Mouse (Mus musculus) adrenal gland, adult 2 months (tissue): ENCODE data around the gene Mfsd13b. TPM values are rescaled to one million over a fixed set of nuclear protein-coding genes. Genes with fewer than 3 reads are reported as not detected.
A peak's percentile ranks its signal among the peaks of the same experiment; 100 is the strongest.

Source experiments
- DNase-seq: peaks from one replicate; pipeline ENCODE4 v3.0.0; 2021
- polyA plus RNA-seq: library from polyadenylated mRNA; depleted of rRNA; stranded (reverse); fragments of >200 nt; gene quantifications from 2 replicates; pipeline ENCODE4 v1.2.3, GENCODE M21; 2012; rRNA removed
- total RNA-seq, 2 experiments: library from RNA; stranded (reverse); gene quantifications; 2 replicates each; pipeline ENCODE4 v1.2.3; 2021

Gene Mfsd13b
- total and polyA plus RNA-seq, 3 experiments: 0.28 TPM; not detected in 2

DNA sequence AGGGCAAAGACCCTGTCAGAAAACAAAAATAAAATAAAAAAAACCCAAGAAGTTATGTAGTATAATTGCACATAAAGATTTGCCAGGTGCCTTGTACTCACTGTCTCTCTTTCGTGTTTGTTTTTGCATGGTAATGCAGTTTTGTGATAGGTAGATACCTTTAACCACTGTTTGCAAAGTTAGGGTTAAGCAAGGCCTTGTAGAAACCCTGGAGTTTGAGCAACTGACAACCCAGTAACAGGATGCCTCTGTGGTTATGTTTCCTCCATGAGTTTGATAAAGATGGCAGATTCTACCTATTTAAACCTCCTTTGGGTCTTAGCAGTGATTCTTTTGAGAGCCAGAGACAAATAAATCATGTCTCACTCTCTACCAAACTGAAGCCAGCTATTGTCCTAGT, 61.2 kb downstream of the Mfsd13b start:
- DNase-seq: no peak

DNA sequence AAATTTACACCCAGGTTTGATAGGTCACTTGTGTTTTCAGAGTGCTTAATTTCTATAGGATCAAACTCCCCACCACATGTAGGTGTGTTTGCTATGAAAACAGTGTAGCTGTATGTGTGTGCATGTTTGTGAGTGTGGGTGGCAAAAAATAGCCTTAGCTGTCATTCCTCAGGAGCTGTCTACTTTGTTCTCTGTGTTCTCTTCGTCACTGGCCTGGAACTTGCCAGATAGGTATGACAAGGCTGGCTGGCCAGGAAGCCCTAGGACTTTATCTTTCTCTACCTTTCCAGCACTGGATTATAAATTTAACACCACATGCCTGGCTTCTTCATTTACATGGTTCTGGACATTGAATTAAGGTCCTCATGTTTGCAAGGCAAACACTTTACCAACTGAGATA, 61.9 kb downstream of the Mfsd13b start:
- DNase-seq: no peak

DNA sequence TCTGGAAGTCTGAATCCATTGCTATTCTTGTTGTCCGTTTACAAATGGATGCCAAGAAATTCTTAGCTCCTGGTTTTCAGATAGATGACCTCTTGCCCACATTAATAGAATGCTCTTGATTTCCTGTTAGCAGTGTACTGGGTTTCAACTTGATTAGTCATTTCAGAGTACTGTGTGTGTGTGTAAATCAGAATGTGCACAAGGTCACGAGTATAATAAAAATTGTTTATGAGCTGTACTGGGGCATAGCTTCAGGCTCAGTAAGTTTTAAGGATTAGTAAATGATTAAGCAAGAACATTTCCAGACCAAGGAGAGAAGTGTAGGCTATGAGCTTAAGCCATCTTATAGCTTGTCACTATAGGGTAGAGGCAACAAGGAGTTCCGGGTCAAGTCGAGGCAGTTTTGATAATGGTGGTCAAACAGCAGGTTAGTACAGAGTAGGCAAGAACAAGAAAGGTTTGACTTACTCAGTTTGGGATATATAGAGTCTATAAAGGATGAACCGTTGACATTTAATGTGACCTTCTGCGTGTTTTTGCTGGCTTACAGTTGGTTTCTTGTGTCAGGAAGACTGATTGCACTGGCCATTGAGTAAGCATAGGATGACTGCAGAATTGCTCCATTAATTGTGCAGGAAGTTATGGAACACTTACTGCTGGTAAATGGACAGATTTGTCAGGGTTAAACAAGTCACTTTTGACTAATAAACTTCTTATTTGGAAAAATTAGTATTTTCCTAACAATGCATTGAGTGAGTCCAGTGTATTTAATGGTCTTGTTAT, 63.6 kb downstream of the Mfsd13b start:
- DNase-seq: peak; percentile 76

DNA sequence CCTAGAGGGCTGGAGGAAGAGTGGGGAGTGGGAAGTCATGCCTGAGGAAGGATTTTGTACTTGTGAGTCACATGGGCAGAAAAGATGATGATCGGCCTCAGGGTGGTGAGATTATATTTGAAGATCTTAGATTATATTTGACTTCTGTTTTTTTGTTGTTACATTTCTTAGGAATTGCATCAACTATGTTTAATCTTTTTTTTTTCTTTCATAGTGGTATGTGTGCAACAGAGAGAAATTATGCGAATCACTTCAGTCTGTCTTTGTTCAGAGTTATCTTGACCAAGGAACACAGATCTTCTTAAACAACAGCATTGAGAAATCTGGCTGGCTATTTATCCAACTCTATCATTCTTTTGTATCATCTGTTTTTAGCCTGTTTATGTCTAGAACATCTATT, 65.3 kb downstream of the Mfsd13b start:
- no peak for DNase-seq

DNA sequence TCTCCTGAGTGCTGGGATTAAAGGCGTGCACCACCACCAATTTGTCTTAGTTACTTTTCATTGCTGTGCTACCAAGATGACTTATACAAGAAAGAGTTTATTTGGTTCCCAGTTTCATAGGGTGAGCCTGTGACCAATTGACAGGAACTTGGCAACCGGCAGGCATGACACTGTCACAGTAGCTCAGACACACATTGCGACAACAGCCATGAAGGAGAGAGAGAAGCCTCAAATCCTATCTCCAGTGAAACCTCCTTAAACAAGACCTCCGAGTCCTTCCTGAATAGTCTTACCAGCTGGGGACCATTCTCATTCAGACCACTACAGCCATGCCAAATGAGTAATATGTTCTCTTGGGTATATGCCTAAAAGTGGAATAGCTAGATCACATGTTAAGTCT, 70.8 kb downstream of the Mfsd13b start:
- peak; percentile 55 for DNase-seq

DNA sequence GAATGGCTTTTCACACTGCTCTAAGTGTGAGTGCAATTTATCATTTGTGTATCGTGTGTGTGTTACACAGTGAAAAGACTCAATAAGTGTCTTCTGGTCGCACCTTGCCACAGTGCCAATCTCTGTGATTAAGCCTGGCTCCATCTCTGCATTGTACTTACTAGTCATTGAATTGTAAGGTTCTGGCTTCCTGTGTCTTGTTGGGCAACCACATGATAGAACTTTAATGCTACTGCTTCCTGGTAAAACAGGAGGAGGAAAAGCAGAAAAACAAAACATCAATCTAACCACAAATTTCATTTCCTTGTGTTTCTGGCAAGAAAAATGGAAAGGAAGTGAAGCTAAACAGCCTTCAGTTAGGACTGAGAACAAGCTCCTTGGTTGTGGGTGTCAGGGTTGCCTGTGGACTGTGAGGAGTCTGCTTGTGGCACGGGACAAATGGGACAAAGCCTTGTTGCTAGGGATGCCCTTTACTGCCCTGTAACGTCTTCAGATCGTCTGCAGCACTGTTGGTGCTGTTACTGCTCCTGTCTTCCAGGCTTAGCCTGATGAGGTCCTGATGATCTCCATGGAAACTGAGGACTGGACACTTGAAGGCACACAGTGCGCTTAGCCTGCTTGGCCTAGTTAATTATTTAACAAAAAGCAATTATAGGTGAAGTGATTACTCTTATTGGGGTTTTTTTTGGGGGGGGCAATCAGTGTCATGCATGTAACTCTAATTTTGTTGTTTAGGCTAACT, 77.3 kb downstream of the Mfsd13b start:
- DNase-seq: no peak

DNA sequence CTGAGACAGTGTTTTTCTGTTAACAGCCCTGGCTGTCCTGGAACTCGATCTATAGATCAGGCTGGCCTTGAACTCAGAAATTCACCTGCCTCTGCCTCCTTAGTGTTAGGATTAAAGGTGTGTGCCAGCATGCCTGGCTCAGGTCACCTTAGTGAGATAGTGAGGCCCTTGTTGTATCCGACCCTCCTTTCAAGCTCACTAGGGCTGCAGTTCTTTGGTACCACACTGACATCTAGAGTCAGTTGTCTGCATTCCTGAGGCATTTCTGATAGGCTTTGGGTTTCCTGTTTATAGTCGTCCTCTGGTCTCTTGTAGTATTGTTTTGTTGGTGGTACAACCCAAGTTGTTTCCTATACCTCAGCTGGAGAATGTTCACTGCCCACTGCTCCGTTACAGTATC, 82.0 kb downstream of the Mfsd13b start:
- no peak for DNase-seq

Other genes starting within 250 kb of the Mfsd13b start
- 1 to 10 TPM; 1.8 to 3.9 TPM for gene Vwa3a, start 243.2 kb upstream of the Mfsd13b start, total RNA-seq
- 0.71 and 1.2 TPM in 2 replicates for gene Vwa3a, start 243.2 kb upstream of the Mfsd13b start, polyA plus RNA-seq
- not detected for gene Gm5737, start 170.1 kb upstream of the Mfsd13b start, total RNA-seq
- not detected in 2 replicates for gene Gm5737, start 170.1 kb upstream of the Mfsd13b start, polyA plus RNA-seq
- 10 to 100 TPM; 28.3 to 37.6 TPM for gene Eef2k, start 139.7 kb upstream of the Mfsd13b start, total RNA-seq
- 16.6 and 17.1 TPM in 2 replicates for gene Eef2k, start 139.7 kb upstream of the Mfsd13b start, polyA plus RNA-seq
- 10 to 100 TPM; 22.5 to 23.0 TPM for gene Polr3e, start 64.8 kb upstream of the Mfsd13b start, total RNA-seq
- 15.1 and 15.5 TPM in 2 replicates for gene Polr3e, start 64.8 kb upstream of the Mfsd13b start, polyA plus RNA-seq
- gene Cdr2, start 197 bp upstream of the Mfsd13b start, total RNA-seq: 1 to 10 TPM; 8.6 to 9.0 TPM
- 7.4 and 11.0 TPM in 2 replicates for gene Cdr2, start 197 bp upstream of the Mfsd13b start, polyA plus RNA-seq
- gene Mettl9, start 51.9 kb downstream of the Mfsd13b start, total RNA-seq: 100 to 1,000 TPM in 1 of 2 experiments, 10 to 100 TPM in 1; 83.6 to 118 TPM
- 40.2 and 44.5 TPM in 2 replicates for gene Mettl9, start 51.9 kb downstream of the Mfsd13b start, polyA plus RNA-seq
- gene Igsf6, start 92.1 kb downstream of the Mfsd13b start, total RNA-seq: 1 to 10 TPM; 1.8 to 2.7 TPM
- 0.44 and 0.45 TPM in 2 replicates for gene Igsf6, start 92.1 kb downstream of the Mfsd13b start, polyA plus RNA-seq
- gene Otoa, start 99.1 kb downstream of the Mfsd13b start, total RNA-seq: under 1 TPM; 0.35 to 0.58 TPM
- 0.61 and 0.82 TPM in 2 replicates for gene Otoa, start 99.1 kb downstream of the Mfsd13b start, polyA plus RNA-seq